Mouse (Mus musculus): ENCODE measurements around the gene Gm20721. TPM values are rescaled to one million over a fixed set of nuclear protein-coding genes. Genes with fewer than 3 reads are reported as not detected.
A peak's percentile ranks its signal among the peaks of the same experiment; 100 is the strongest.

The Gm20721 gene
- total RNA-seq, 1 experiment, result 17.7 TPM

GRCm38 (mm10) chr2:174329663-174330615, 16.6 kb downstream of the Gm20721 start:
- Histone ChIP-seq H3K9me3 (ENCODE audit: control insufficient read depth, insufficient read depth, low read depth, low read length) (no peaks in the 10 kb centered on the region), H3K4me3 (ENCODE audit: insufficient read depth in 1 of 2, low read depth in 1 of 2, low read length in 2 of 2, poor library complexity in 1 of 2, severe bottlenecking in 1 of 2) (peak overlapping the region; percentile 65 to 97), H3K4me1 (ENCODE audit: control insufficient read depth in 2 of 2, insufficient read depth in 2 of 2, low read length in 2 of 2, poor library complexity in 1 of 2) (peaks cover 1 to 9% of the 10 kb centered on the region in 2 experiments; a peak in 2 of 4 replicates), H3K36me3 (ENCODE audit: control insufficient read depth, insufficient read depth, low read length, poor library complexity, severe bottlenecking) (no peaks in the 10 kb centered on the region; the same call in 1 of the 2 replicates), H3K9ac (ENCODE audit: insufficient read depth, low read depth, low read length, poor library complexity, severe bottlenecking) (peak overlapping the region; percentile 91), H3K27ac (ENCODE audit: insufficient read depth, low read depth, low read length, poor library complexity, severe bottlenecking) (peak overlapping the region; percentile 40; the same call in 1 of the 2 replicates)
- TF ChIP-seq ZNF384 (IDR thresholded peaks at IDR 0.05; ENCODE audit: low read depth, low read length), result no peak
- no peak for TF ChIP-seq CHD2 (IDR thresholded peaks at IDR 0.05; ENCODE audit: low read depth, low read length)
- no peak for TF ChIP-seq HCFC1 (IDR thresholded peaks at IDR 0.05; ENCODE audit: borderline replicate concordance, insufficient read depth, low read length)
- no peak for TF ChIP-seq ZC3H11A (IDR thresholded peaks at IDR 0.05; ENCODE audit: borderline replicate concordance, low read depth, low read length)
- no peak for TF ChIP-seq MAFK (IDR thresholded peaks at IDR 0.05; ENCODE audit: insufficient read depth, low read depth, low read length)
- in situ Hi-C loops (cut with MboI; ENCODE audit: low sequenced_read_pairs in 2 of 2, unreplicated experiment in 2 of 2), result no loop called here
- DNase-seq (ENCODE audit: low read depth, low spot score), result no peak

DNA sequence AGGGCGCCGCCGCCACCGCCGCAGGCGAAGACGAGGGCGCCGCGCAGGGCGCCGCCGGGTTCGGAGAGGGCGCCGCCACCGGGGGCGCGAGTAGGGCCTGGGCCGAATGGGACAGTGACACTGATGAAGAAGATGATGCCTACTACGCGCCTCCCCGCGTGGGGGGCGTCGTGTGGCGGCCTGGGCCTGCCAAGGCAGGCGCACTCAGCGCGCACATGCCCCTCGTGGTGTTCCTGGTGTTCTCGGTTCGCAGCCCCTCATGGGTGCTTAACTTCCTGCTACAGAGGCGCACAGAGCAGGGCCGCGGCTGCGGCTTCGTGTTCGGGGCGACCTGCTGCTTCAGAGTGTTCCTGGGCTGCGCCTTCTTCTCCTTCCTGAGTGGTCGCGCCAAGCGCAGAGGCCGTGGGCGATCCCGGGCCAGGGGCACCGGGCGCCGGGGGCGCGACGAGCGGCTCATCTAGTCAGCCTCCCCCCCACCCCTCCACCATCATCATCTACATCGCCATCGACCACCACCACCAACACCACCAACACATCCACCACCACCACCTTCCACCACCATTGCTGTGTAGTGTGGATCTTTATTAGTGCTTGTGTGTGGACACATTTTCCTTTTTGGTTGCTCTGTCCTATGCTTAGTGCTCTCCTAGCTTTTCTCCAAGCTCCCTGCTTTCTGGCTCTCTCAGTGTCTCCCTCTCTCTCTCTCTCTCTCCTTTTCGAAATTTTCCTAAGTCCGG, 17.4 kb downstream of the Gm20721 start:
- no peaks in the 10 kb centered on the region for H3K36me3 ChIP-seq (ENCODE audit: control insufficient read depth, insufficient read depth, low read length, poor library complexity, severe bottlenecking)
- H3K9ac ChIP-seq (ENCODE audit: insufficient read depth, low read depth, low read length, poor library complexity, severe bottlenecking), result peak overlapping the region; percentile 91
- no peak overlapping the region for H3K27ac ChIP-seq (ENCODE audit: insufficient read depth, low read depth, low read length, poor library complexity, severe bottlenecking)
- peaks cover 0 to 4% of the 10 kb centered on the region in 2 experiments; a peak in 1 of 4 replicates for H3K4me1 ChIP-seq (ENCODE audit: control insufficient read depth in 2 of 2, insufficient read depth in 2 of 2, low read length in 2 of 2, poor library complexity in 1 of 2)
- no peak for DNase-seq (ENCODE audit: low read depth, low spot score)
- H3K9me3 ChIP-seq (ENCODE audit: control insufficient read depth, insufficient read depth, low read depth, low read length), result no peaks in the 10 kb centered on the region
- H3K4me3 ChIP-seq (ENCODE audit: insufficient read depth in 1 of 2, low read depth in 1 of 2, low read length in 2 of 2, poor library complexity in 1 of 2, severe bottlenecking in 1 of 2), result peak overlapping the region; percentile 40 to 97
- in situ Hi-C loops (cut with MboI; ENCODE audit: low sequenced_read_pairs in 2 of 2, unreplicated experiment in 2 of 2), result no loop called here
- TF ChIP-seq ZNF384 (IDR thresholded peaks at IDR 0.05; ENCODE audit: low read depth, low read length) (no peak), ZC3H11A (IDR thresholded peaks at IDR 0.05; ENCODE audit: borderline replicate concordance, low read depth, low read length) (no peak), HCFC1 (IDR thresholded peaks at IDR 0.05; ENCODE audit: borderline replicate concordance, insufficient read depth, low read length) (no peak), MAFK (IDR thresholded peaks at IDR 0.05; ENCODE audit: insufficient read depth, low read depth, low read length) (no peak), CHD2 (IDR thresholded peaks at IDR 0.05; ENCODE audit: low read depth, low read length) (no peak)

- in situ Hi-C loops (cut with MboI; ENCODE audit: low sequenced_read_pairs in 2 of 2, unreplicated experiment in 2 of 2), result no loop called here
- DNase-seq (ENCODE audit: low read depth, low spot score), result no peak
- no peak overlapping the region for H3K9ac ChIP-seq (ENCODE audit: insufficient read depth, low read depth, low read length, poor library complexity, severe bottlenecking)
Observed at GRCm38 (mm10) chr2:174328358-174328905, 18.1 kb downstream of the Gm20721 start.

More at GRCm38 (mm10) chr2:174328358-174328905, 18.1 kb downstream of the Gm20721 start:
- Histone ChIP-seq H3K4me3 (ENCODE audit: insufficient read depth in 1 of 2, low read depth in 1 of 2, low read length in 2 of 2, poor library complexity in 1 of 2, severe bottlenecking in 1 of 2) (peak overlapping the region; percentile 62 to 97), H3K9me3 (ENCODE audit: control insufficient read depth, insufficient read depth, low read depth, low read length) (no peaks in the 10 kb centered on the region), H3K36me3 (ENCODE audit: control insufficient read depth, insufficient read depth, low read length, poor library complexity, severe bottlenecking) (no peaks in the 10 kb centered on the region), H3K27ac (ENCODE audit: insufficient read depth, low read depth, low read length, poor library complexity, severe bottlenecking) (no peak overlapping the region), H3K4me1 (ENCODE audit: control insufficient read depth in 2 of 2, insufficient read depth in 2 of 2, low read length in 2 of 2, poor library complexity in 1 of 2) (peaks cover 0 to 2% of the 10 kb centered on the region in 2 experiments; a peak in 1 of 4 replicates)
- TF ChIP-seq ZNF384 (IDR thresholded peaks at IDR 0.05; ENCODE audit: low read depth, low read length) (no peak), HCFC1 (IDR thresholded peaks at IDR 0.05; ENCODE audit: borderline replicate concordance, insufficient read depth, low read length) (no peak), CHD2 (IDR thresholded peaks at IDR 0.05; ENCODE audit: low read depth, low read length) (no peak), ZC3H11A (IDR thresholded peaks at IDR 0.05; ENCODE audit: borderline replicate concordance, low read depth, low read length) (no peak), MAFK (IDR thresholded peaks at IDR 0.05; ENCODE audit: insufficient read depth, low read depth, low read length) (no peak)

All from ES-E14 (cell line).